Mouse (Mus musculus) spleen, adult 2 months (tissue): Measurements from ENCODE around the gene Mif. TPM values are rescaled to one million over a fixed set of nuclear protein-coding genes. Genes with fewer than 3 reads are reported as not detected.
"Not testable (repeated sequence)": the region's sequence is repeated elsewhere in the genome, so short reads cannot be mapped to it uniquely, and the experiment has no call there.

Experiments used
- DNase-seq, 2 experiments: peaks; one replicate each; pipeline versions ENCODE4 v3.0.0 to v3.0.0-alpha.2; 2012 to 2021; ENCODE audit warnings: low spot score in 2 of 2, low read depth in 1 of 2
- H3K27ac ChIP-seq: fragments of 200-500 bp; 2 replicates; pipeline ENCODE4 v1.5.1; 2012; ENCODE audit warnings: low read length, inconsistent platforms; ENCODE audit not compliant: insufficient read depth
- H3K27me3 ChIP-seq: fragments of 200-500 bp; 2 replicates; pipeline ENCODE4 v1.6.1; 2012; ENCODE audit warnings: mild to moderate bottlenecking, moderate library complexity, low read length, inconsistent platforms; ENCODE audit not compliant: control insufficient read depth, insufficient read depth
- H3K36me3 ChIP-seq: fragments of 200-500 bp; 2 replicates; pipeline ENCODE4 v1.6.1; 2012; ENCODE audit warnings: mild to moderate bottlenecking, low read length, inconsistent platforms; ENCODE audit not compliant: control insufficient read depth, insufficient read depth
- H3K4me1 ChIP-seq: fragments of 200-500 bp; 2 replicates; pipeline ENCODE4 v1.6.1; 2011; ENCODE audit warnings: inconsistent platforms; ENCODE audit not compliant: control insufficient read depth, insufficient read depth, insufficient read length
- H3K4me3 ChIP-seq: fragments of 200-500 bp; 2 replicates; pipeline ENCODE4 v1.5.1; 2011; ENCODE audit warnings: mild to moderate bottlenecking, inconsistent platforms; ENCODE audit not compliant: insufficient read depth, insufficient read length; ENCODE audit errors: extremely low read depth
- CTCF ChIP-seq: fragments of 200-500 bp; IDR thresholded peaks from 2 replicates; pipeline ENCODE4 v1.5.1; 2011; ENCODE audit warnings: mild to moderate bottlenecking, inconsistent platforms; ENCODE audit not compliant: insufficient read depth, insufficient read length, insufficient replicate concordance; ENCODE audit errors: extremely low read depth
- POLR2A ChIP-seq: fragments of 200-500 bp; IDR thresholded peaks from 2 replicates; pipeline ENCODE4 v1.6.1; 2011; ENCODE audit warnings: low read depth, low read length, inconsistent platforms
- WGBS: fragments of 180-500 bp; shearing (Covaris S2); methylation state at CpG from one replicate; pipeline ENCODE4 v1.1.7; 2018; 5-methylcytosine and 5-hydroxymethylcytosine counted together
- polyA plus RNA-seq: library from polyadenylated mRNA; depleted of rRNA; stranded (reverse); fragments of >200 nt; gene quantifications from 2 replicates; pipeline ENCODE4 v1.2.3, GENCODE M21; 2012; rRNA removed

Gene Mif
- 677 and 1,174 TPM in 2 replicates for polyA plus RNA-seq

- H3K27me3 ChIP-seq, H3K36me3 ChIP-seq, H3K4me1 ChIP-seq: not testable (repeated sequence)
- peak; percentile 15; the same call in 1 of the 2 replicates for TF ChIP-seq POLR2A
- DNase-seq: peak; percentile 79 to 83
- Histone ChIP-seq H3K4me3 (peak within 1 kb of the TSS; percentile 75), H3K27ac (peak within 1 kb of the TSS; percentile 83)
- WGBS: under 1% methylated on average over 45 of the region's 46 CpGs
These were observed at the start of gene Mif for GRCm38 (mm10) chr10:75859786-75860470. TSS of gene Mif (minus strand) at chr10:75860240.

- Histone ChIP-seq H3K36me3 (peaks cover 43% of the 10 kb centered on the region), H3K27ac (no peak overlapping the region), H3K4me3 (no peak overlapping the region), H3K27me3 (no peaks in the 10 kb centered on the region), H3K4me1 (no peaks in the 10 kb centered on the region)
- WGBS: 87% methylated on average over 4 of the region's 4 CpGs
- TF ChIP-seq POLR2A: no peak
- no peak for DNase-seq
These were observed 46.8 kb upstream of the Mif start for GRCm38 (mm10) chr10:75906882-75907281.

- Histone ChIP-seq H3K27me3 (no peaks in the 10 kb centered on the region), H3K4me3 (no peak overlapping the region), H3K27ac (no peak overlapping the region), H3K36me3 (peaks cover 35% of the 10 kb centered on the region), H3K4me1 (no peaks in the 10 kb centered on the region)
- 90% methylated on average over 5 of the region's 5 CpGs for WGBS
- no peak for DNase-seq
- TF ChIP-seq CTCF: no peak
- no peak for TF ChIP-seq POLR2A
These were observed 44.4 kb upstream of the Mif start for GRCm38 (mm10) chr10:75904391-75904790.

GRCm38 (mm10) chr10:75898846-75899245 is 38.8 kb upstream of the Mif start:
- WGBS: 82% methylated on average over 3 of the region's 3 CpGs
- H3K27ac ChIP-seq: no peak overlapping the region

GRCm38 (mm10) chr10:75898039-75898564 is 38.1 kb upstream of the Mif start:
- Histone ChIP-seq H3K4me1 (peaks cover 13% of the 10 kb centered on the region), H3K27ac (no peak overlapping the region), H3K36me3 (peaks cover 22% of the 10 kb centered on the region), H3K4me3 (no peak overlapping the region), H3K27me3 (no peaks in the 10 kb centered on the region)
- DNase-seq: no peak
- TF ChIP-seq POLR2A (no peak), CTCF (no peak)
- 88% methylated on average over 6 of the region's 6 CpGs for WGBS

More at GRCm38 (mm10) chr10:75898846-75899245, 38.8 kb upstream of the Mif start:
- no peak overlapping the region for H3K4me3 ChIP-seq
- TF ChIP-seq POLR2A: no peak
- no peak for TF ChIP-seq CTCF
- no peaks in the 10 kb centered on the region for H3K27me3 ChIP-seq
- H3K4me1 ChIP-seq: peaks cover 7% of the 10 kb centered on the region; the same call in 1 of the 2 replicates
- no peak for DNase-seq
- H3K36me3 ChIP-seq: peaks cover 29% of the 10 kb centered on the region

- TF ChIP-seq CTCF (peak; percentile 55; the same call in 1 of the 2 replicates), POLR2A (no peak)
- H3K4me3 ChIP-seq: no peak overlapping the region
- peaks cover 22% of the 10 kb centered on the region for H3K36me3 ChIP-seq
- no peaks in the 10 kb centered on the region for H3K27me3 ChIP-seq
- peaks cover 13% of the 10 kb centered on the region for H3K4me1 ChIP-seq
- 55% methylated on average over 6 of the region's 6 CpGs for WGBS
- peak in 1 of 2 experiments; percentile 53 for DNase-seq
- H3K27ac ChIP-seq: no peak overlapping the region
These were observed 37.3 kb upstream of the Mif start for GRCm38 (mm10) chr10:75897373-75897772.

- no peak for TF ChIP-seq CTCF
- Histone ChIP-seq H3K27me3 (no peaks in the 10 kb centered on the region), H3K4me1 (peaks cover 13% of the 10 kb centered on the region), H3K4me3 (no peak overlapping the region), H3K27ac (no peak overlapping the region), H3K36me3 (peaks cover 16% of the 10 kb centered on the region)
- WGBS: 87% methylated on average over 1 of the region's 1 CpGs
- DNase-seq: no peak
These were observed 36.2 kb upstream of the Mif start for GRCm38 (mm10) chr10:75896208-75896607.
